28 mouse cellular contexts compared by ENCODE assay signal in genomic region chr11:98688009-98688408, GRCm38 (mm10). TPM values are rescaled to one million over a fixed set of nuclear protein-coding genes. Genes with fewer than 3 reads are reported as not detected.
DNase-seq lines count a peak whose midpoint lies in the region; ATAC-seq and TF ChIP-seq lines count a peak whose summit lies in the region.
"Had no signal": no experiment of that assay in that cellular context is flagged by ENCODE, and none has a peak within 500 bp of the region (broad histone marks: within the 10 kb centered on the region; RNA-seq: fewer than 3 reads in every experiment).

No protein-coding gene starts in this region.

- peaks cover 29% of the 10 kb centered on the region for H3K4me1 ChIP-seq in kidney, adult 2 months (ENCODE audit: control insufficient read depth, insufficient read depth, low read length)
- H3K4me1 ChIP-seq in kidney, postnatal 0 days (replicated peaks; ENCODE audit: insufficient read depth, low read length): 0 out of 2 replicates have a peak, but pooled peaks cover 3% of the 10 kb centered on the region
- no peaks in the 10 kb centered on the region for H3K4me1 ChIP-seq in stomach, embryonic 14.5 days (ENCODE audit: control insufficient read depth, insufficient read depth, low read length)
- no peaks in the 10 kb centered on the region for H3K4me1 ChIP-seq in stomach, postnatal 0 days (replicated peaks; ENCODE audit: control insufficient read depth, insufficient read depth)

- H3K9ac ChIP-seq in kidney, postnatal 0 days (ENCODE audit: low read depth, low read length): no peak overlapping the region
- H3K9ac ChIP-seq in stomach, embryonic 14.5 days (replicated peaks; ENCODE audit: low read depth, low read length): no peak overlapping the region
- H3K9ac ChIP-seq in stomach, postnatal 0 days (ENCODE audit: low read length): no peak overlapping the region
- H3K9ac ChIP-seq: embryonic facial prominence, embryonic 15.5 days; forebrain, embryonic 15.5 days; heart, embryonic 13.5 days; hindbrain, embryonic 12.5 days had no signal

- no peak for TF ChIP-seq CTCF in kidney, adult 2 months (conservative IDR thresholded peaks at IDR 0.05; ENCODE audit: insufficient read depth, insufficient read length, low read depth, low read length)
- TF ChIP-seq CTCF in kidney, postnatal 0 days (IDR thresholded peaks at IDR 0.05; ENCODE audit: low read depth): no peak
- no peak for TF ChIP-seq CTCF in stomach, postnatal 0 days (IDR thresholded peaks at IDR 0.05; ENCODE audit: low read depth)

- TF ChIP-seq EP300 in stomach, postnatal 0 days (optimal IDR thresholded peaks at IDR 0.05): no peak

- peaks cover 13% of the 10 kb centered on the region for H3K36me3 ChIP-seq in kidney, adult 2 months (ENCODE audit: control insufficient read depth, insufficient read depth, low read length)
- peaks cover 64% of the 10 kb centered on the region for H3K36me3 ChIP-seq in kidney, postnatal 0 days (ENCODE audit: insufficient read depth, low read length)
- H3K36me3 ChIP-seq in stomach, embryonic 14.5 days (ENCODE audit: control insufficient read depth, insufficient read depth, low read length): peaks cover 72% of the 10 kb centered on the region
- H3K36me3 ChIP-seq in stomach, postnatal 0 days (ENCODE audit: control insufficient read depth, insufficient read depth, low read length): peaks cover 46% of the 10 kb centered on the region

- no peak for TF ChIP-seq POLR2A in kidney, adult 2 months (IDR thresholded peaks at IDR 0.05; ENCODE audit: low read depth, low read length)

- H3K27me3 ChIP-seq in kidney, adult 2 months (replicated peaks; ENCODE audit: control insufficient read depth, insufficient read depth, low read length): no peaks in the 10 kb centered on the region
- H3K27me3 ChIP-seq in kidney, postnatal 0 days (ENCODE audit: insufficient read depth, low read length): no peaks in the 10 kb centered on the region
- H3K27me3 ChIP-seq in stomach, embryonic 14.5 days (ENCODE audit: control insufficient read depth, insufficient read depth, low read length): no peaks in the 10 kb centered on the region
- no peaks in the 10 kb centered on the region for H3K27me3 ChIP-seq in stomach, postnatal 0 days (ENCODE audit: control insufficient read depth, insufficient read depth, low read length)
- H3K27me3 ChIP-seq: CH12.LX; embryonic facial prominence, embryonic 15.5 days; forebrain, embryonic 15.5 days; heart, embryonic 13.5 days; hindbrain, embryonic 12.5 days; Patski had no signal

- WGBS in kidney, adult 2 months: 48% methylated on average over 8 of the region's 8 CpGs
- 65% methylated on average over 8 of the region's 8 CpGs for WGBS in kidney, postnatal 0 days
- 83% methylated on average over 8 of the region's 8 CpGs for WGBS in stomach, embryonic 14.5 days
- WGBS in stomach, postnatal 0 days: 78% methylated on average over 8 of the region's 8 CpGs

- no peak overlapping the region for H3K4me2 ChIP-seq in kidney, postnatal 0 days (ENCODE audit: low read length)
- no peak overlapping the region for H3K4me2 ChIP-seq in stomach, embryonic 14.5 days (replicated peaks; ENCODE audit: low read depth, low read length)
- H3K4me2 ChIP-seq in stomach, postnatal 0 days (replicated peaks; ENCODE audit: low read depth): no peak overlapping the region
- H3K4me2 ChIP-seq: embryonic facial prominence, embryonic 15.5 days; forebrain, embryonic 15.5 days; heart, embryonic 13.5 days; hindbrain, embryonic 12.5 days had no signal

- no peak for DNase-seq in kidney, adult 2 months
- DNase-seq in kidney, adult 18-20 months: no peak
- DNase-seq in kidney, postnatal 0 days (ENCODE audit: low spot score): no peak
- DNase-seq in kidney, adult 8-10 months: no peak
- DNase-seq in stomach, postnatal 0 days (ENCODE audit: low spot score): peak; percentile 16
- no peak for DNase-seq in adrenal gland, adult 8-10 months
- DNase-seq: adrenal gland, postnatal 25 days; cerebellum, adult 2 months; cerebellum, postnatal 14 days; embryo, embryonic 11 days; gastrocnemius, postnatal 36 days; heart, adult 11 months; heart, postnatal 4 days had no signal

- H3K27ac ChIP-seq in kidney, adult 2 months (ENCODE audit: insufficient read depth, low read depth, low read length): peak overlapping the region; percentile 41; the same call in 1 of the 2 replicates
- H3K27ac ChIP-seq in kidney, postnatal 0 days: peak overlapping the region; percentile 38
- no peak overlapping the region for H3K27ac ChIP-seq in stomach, embryonic 14.5 days (ENCODE audit: low read length)
- no peak overlapping the region for H3K27ac ChIP-seq in stomach, postnatal 0 days (replicated peaks)
- H3K27ac ChIP-seq: embryonic facial prominence, embryonic 15.5 days; forebrain, embryonic 10.5 days; forebrain, embryonic 15.5 days; heart, embryonic 13.5 days; hindbrain, embryonic 12.5 days had no signal

- no peak overlapping the region for H3K4me3 ChIP-seq in kidney, adult 2 months (ENCODE audit: insufficient read depth, low read depth, low read length)
- no peak overlapping the region for H3K4me3 ChIP-seq in kidney, postnatal 0 days (replicated peaks; ENCODE audit: low read depth, low read length)
- H3K4me3 ChIP-seq in stomach, embryonic 14.5 days (ENCODE audit: low read depth, low read length): no peak overlapping the region
- H3K4me3 ChIP-seq in stomach, postnatal 0 days (ENCODE audit: low read depth, low read length): no peak overlapping the region
- H3K4me3 ChIP-seq: embryonic facial prominence, embryonic 15.5 days; erythroblast, embryonic 14.5 days; forebrain, embryonic 10.5 days; forebrain, embryonic 15.5 days; heart, embryonic 13.5 days; hindbrain, embryonic 12.5 days had no signal

- no peaks in the 10 kb centered on the region for H3K9me3 ChIP-seq in kidney, postnatal 0 days (replicated peaks; ENCODE audit: low read length)
- no peaks in the 10 kb centered on the region for H3K9me3 ChIP-seq in stomach, embryonic 14.5 days (ENCODE audit: control insufficient read depth, low read depth, low read length)
- H3K9me3 ChIP-seq in stomach, postnatal 0 days (ENCODE audit: control insufficient read depth, low read length): no peaks in the 10 kb centered on the region
- H3K9me3 ChIP-seq: embryonic facial prominence, embryonic 15.5 days; forebrain, embryonic 10.5 days; forebrain, embryonic 15.5 days; heart, embryonic 13.5 days; hindbrain, embryonic 12.5 days had no signal

- ATAC-seq in kidney, postnatal 0 days (replicated peaks; ENCODE audit: low FRiP score, low read depth): peak; percentile 48
- ATAC-seq in stomach, embryonic 14.5 days (ENCODE audit: insufficient number of reproducible peaks, insufficient read depth, low FRiP score, low read depth): peak; percentile 42
- ATAC-seq in stomach, postnatal 0 days (ENCODE audit: low FRiP score, low TSS enrichment): peak; percentile 16; the same call in 1 of the 2 replicates
- ATAC-seq: activated CD4-positive, CD25-positive, alpha-beta regulatory T cell, adult 4 months; forebrain, embryonic 15.5 days; Patski had no signal

RNA-seq across cellular contexts. Expression of gene Psmd3, which starts 5.7 kb away (rescaled TPM):
- polyA plus RNA-seq in kidney, adult 2 months (2012; rRNA removed): 307 and 331 TPM in 2 replicates
- polyA plus RNA-seq in kidney, postnatal 0 days (2015; fragmentation: Nextera tagmentation; extraction: Ambion mirVana): 234 and 259 TPM in 2 replicates
- 126 TPM in 2 replicates for polyA plus RNA-seq in stomach, embryonic 14.5 days (2014; fragmentation: Nextera tagmentation; extraction: Ambion mirVana)
- polyA plus RNA-seq in stomach, postnatal 0 days (2015; fragmentation: Nextera tagmentation; extraction: Ambion mirVana): 120 and 122 TPM in 2 replicates
- 100 to 1,000 TPM; 115 to 121 (median 117) TPM for total RNA-seq in adrenal gland, adult 8-10 months (2022)

RNA-seq across cellular contexts. Expression of gene Csf3, which starts 13.1 kb away (rescaled TPM):
- polyA plus RNA-seq in kidney, adult 2 months (2012; rRNA removed): not detected in 2 replicates
- polyA plus RNA-seq in kidney, postnatal 0 days (2015; fragmentation: Nextera tagmentation; extraction: Ambion mirVana): 0.13 and 0.19 TPM in 2 replicates
- polyA plus RNA-seq in stomach, embryonic 14.5 days (2014; fragmentation: Nextera tagmentation; extraction: Ambion mirVana): not detected in 2 replicates
- 0.08 and 0.11 TPM in 2 replicates for polyA plus RNA-seq in stomach, postnatal 0 days (2015; fragmentation: Nextera tagmentation; extraction: Ambion mirVana)
- not detected for total RNA-seq in adrenal gland, adult 8-10 months (2022)
- total RNA-seq: adrenal gland, adult 18-20 months; adrenal gland, postnatal 25 days; CH12.LX; common myeloid progenitor, adult 5-6 weeks; gastrocnemius, adult 8-10 months; gastrocnemius, postnatal 36 days; heart, postnatal 4 days had no signal
- polyA plus RNA-seq: activated CD4-positive, CD25-positive, alpha-beta regulatory T cell, adult 4 months; cerebellum, adult 2 months; embryonic facial prominence, embryonic 11.5 days; erythroblast, embryonic 14.5 days; forebrain, embryonic 10.5 days; forebrain, embryonic 15.5 days; heart, embryonic 13.5 days; heart, postnatal 0 days; hindbrain, embryonic 12.5 days had no signal

RNA-seq across cellular contexts. Expression of gene Gsdma, which starts 23.9 kb away (rescaled TPM):
- polyA plus RNA-seq in kidney, adult 2 months (2012; rRNA removed): not detected in 2 replicates
- polyA plus RNA-seq in kidney, postnatal 0 days (2015; fragmentation: Nextera tagmentation; extraction: Ambion mirVana): 0.21 TPM in 1 of 2 replicates, not detected in the other
- polyA plus RNA-seq in stomach, embryonic 14.5 days (2014; fragmentation: Nextera tagmentation; extraction: Ambion mirVana): 0.12 TPM in 1 of 2 replicates, not detected in the other
- polyA plus RNA-seq in stomach, postnatal 0 days (2015; fragmentation: Nextera tagmentation; extraction: Ambion mirVana): 79.6 and 83.7 TPM in 2 replicates
- not detected for total RNA-seq in adrenal gland, adult 8-10 months (2022)
- total RNA-seq: adrenal gland, adult 18-20 months; adrenal gland, postnatal 25 days; CH12.LX; heart, postnatal 4 days had no signal
- polyA plus RNA-seq: erythroblast, embryonic 14.5 days; forebrain, embryonic 10.5 days; forebrain, embryonic 15.5 days; heart, postnatal 0 days; hindbrain, embryonic 12.5 days had no signal

RNA-seq across cellular contexts. Expression of gene Med24, which starts 41.2 kb away (rescaled TPM):
- 45.3 and 54.1 TPM in 2 replicates for polyA plus RNA-seq in kidney, adult 2 months (2012; rRNA removed)
- polyA plus RNA-seq in kidney, postnatal 0 days (2015; fragmentation: Nextera tagmentation; extraction: Ambion mirVana): 38.3 and 41.2 TPM in 2 replicates
- 39.9 and 41.0 TPM in 2 replicates for polyA plus RNA-seq in stomach, embryonic 14.5 days (2014; fragmentation: Nextera tagmentation; extraction: Ambion mirVana)
- 16.5 and 18.7 TPM in 2 replicates for polyA plus RNA-seq in stomach, postnatal 0 days (2015; fragmentation: Nextera tagmentation; extraction: Ambion mirVana)
- total RNA-seq in adrenal gland, adult 8-10 months (2022): 10 to 100 TPM; 47.7 to 63.3 (median 55.7) TPM

RNA-seq across cellular contexts. Expression of gene Gsdma2, which starts 41.5 kb away (rescaled TPM):
- polyA plus RNA-seq in kidney, adult 2 months (2012; rRNA removed): not detected in 2 replicates
- not detected in 2 replicates for polyA plus RNA-seq in kidney, postnatal 0 days (2015; fragmentation: Nextera tagmentation; extraction: Ambion mirVana)
- polyA plus RNA-seq in stomach, embryonic 14.5 days (2014; fragmentation: Nextera tagmentation; extraction: Ambion mirVana): not detected in 2 replicates
- 81.0 and 91.9 TPM in 2 replicates for polyA plus RNA-seq in stomach, postnatal 0 days (2015; fragmentation: Nextera tagmentation; extraction: Ambion mirVana)
- total RNA-seq in adrenal gland, adult 8-10 months (2022): under 1 TPM in 1 of 4 experiments, not detected in 3; 0.63 TPM
- total RNA-seq: CH12.LX; common myeloid progenitor, adult 5-6 weeks; heart, postnatal 4 days had no signal
- polyA plus RNA-seq: activated CD4-positive, CD25-positive, alpha-beta regulatory T cell, adult 4 months; cerebellum, adult 2 months; embryonic facial prominence, embryonic 11.5 days; embryonic facial prominence, embryonic 15.5 days; erythroblast, embryonic 14.5 days; forebrain, embryonic 10.5 days; forebrain, embryonic 15.5 days; heart, embryonic 13.5 days; heart, postnatal 0 days; hindbrain, embryonic 12.5 days; Patski had no signal

Comparison
In these comparisons a context has a peak if more than half of its experiments do, and no peak if none do; other contexts are left out.
1. RNA of gene Gsdma, which starts 23.9 kb away (polyA plus RNA-seq): 79.6 to 83.7 TPM in stomach, postnatal 0 days; 0.21 TPM in kidney, postnatal 0 days, 0.12 TPM in stomach, embryonic 14.5 days and not detected in kidney, adult 2 months; every median in the first group is over 10 times any median in the second.
2. H3K27ac ChIP-seq: peak in kidney, adult 2 months (single experiment) and kidney, postnatal 0 days (single experiment); none in stomach, embryonic 14.5 days (single experiment) and stomach, postnatal 0 days (single experiment).
3. Peak in every context shown above with its lines, with median percentiles within 50 percentile points of each other: ATAC-seq.